Mouse (Mus musculus): ENCODE results near the gene Col6a1.

The Col6a1 gene

GRCm38 (mm10) chr10:76724231-76724736 is 1.7 kb downstream of the Col6a1 start:
- DNase-seq (ENCODE audit: low read depth, low spot score): no peak

GRCm38 (mm10) chr10:76722751-76723450 is 3.1 kb downstream of the Col6a1 start:
- DNase-seq (ENCODE audit: low read depth, low spot score): no peak

GRCm38 (mm10) chr10:76721746-76722145 is 4.2 kb downstream of the Col6a1 start:
- DNase-seq (ENCODE audit: low read depth, low spot score): no peak

- no peak for DNase-seq (ENCODE audit: low read depth, low spot score)
These were observed 4.8 kb downstream of the Col6a1 start for GRCm38 (mm10) chr10:76721216-76721615.

- no peak for DNase-seq (ENCODE audit: low read depth, low spot score)
These were observed 8.3 kb downstream of the Col6a1 start for GRCm38 (mm10) chr10:76717631-76718030.

- no peak for DNase-seq (ENCODE audit: low read depth, low spot score)
These were observed 8.9 kb downstream of the Col6a1 start for GRCm38 (mm10) chr10:76717026-76717425.

- peak; percentile 32 for DNase-seq (ENCODE audit: low read depth, low spot score)
These were observed 11.7 kb downstream of the Col6a1 start for GRCm38 (mm10) chr10:76714303-76714702.

- no peak for DNase-seq (ENCODE audit: low read depth, low spot score)
These were observed 13.5 kb downstream of the Col6a1 start for GRCm38 (mm10) chr10:76712500-76712899.

- DNase-seq (ENCODE audit: low read depth, low spot score): no peak
These were observed 14.6 kb downstream of the Col6a1 start for GRCm38 (mm10) chr10:76711331-76711730.

GRCm38 (mm10) chr10:76708465-76708864 is 17.5 kb downstream of the Col6a1 start:
- no peak for DNase-seq (ENCODE audit: low read depth, low spot score)

- DNase-seq (ENCODE audit: low read depth, low spot score): no peak
These were observed 18.4 kb downstream of the Col6a1 start for GRCm38 (mm10) chr10:76707584-76707983.

GRCm38 (mm10) chr10:76707001-76707400 is 19.0 kb downstream of the Col6a1 start:
- DNase-seq (ENCODE audit: low read depth, low spot score): no peak

GRCm38 (mm10) chr10:76704358-76704757 is 21.6 kb downstream of the Col6a1 start:
- DNase-seq (ENCODE audit: low read depth, low spot score): no peak

- no peak for DNase-seq (ENCODE audit: low read depth, low spot score)
These were observed 24.5 kb downstream of the Col6a1 start for GRCm38 (mm10) chr10:76701446-76701845.

GRCm38 (mm10) chr10:76699816-76700215 is 26.2 kb downstream of the Col6a1 start:
- peak; percentile 12 for DNase-seq (ENCODE audit: low read depth, low spot score)

- no peak for DNase-seq (ENCODE audit: low read depth, low spot score)
These were observed 30.6 kb downstream of the Col6a1 start for GRCm38 (mm10) chr10:76695283-76695885.

GRCm38 (mm10) chr10:76694765-76695164 is 31.2 kb downstream of the Col6a1 start:
- no peak for DNase-seq (ENCODE audit: low read depth, low spot score)

GRCm38 (mm10) chr10:76693446-76693845 is 32.5 kb downstream of the Col6a1 start:
- DNase-seq (ENCODE audit: low read depth, low spot score): no peak

- DNase-seq (ENCODE audit: low read depth, low spot score): peak; percentile 53
These were observed 40.4 kb downstream of the Col6a1 start for GRCm38 (mm10) chr10:76685451-76686017.

- DNase-seq (ENCODE audit: low read depth, low spot score): no peak
These were observed 42.0 kb downstream of the Col6a1 start for GRCm38 (mm10) chr10:76683977-76684376.

- DNase-seq (ENCODE audit: low read depth, low spot score): no peak
These were observed 42.5 kb downstream of the Col6a1 start for GRCm38 (mm10) chr10:76683461-76683860.

- no peak for DNase-seq (ENCODE audit: low read depth, low spot score)
These were observed 44.1 kb downstream of the Col6a1 start for GRCm38 (mm10) chr10:76681882-76682281.

All from brain, adult 2 months (tissue).